Mouse (Mus musculus) liver, embryonic 13.5 days (tissue): ENCODE results near the gene Pou4f1. TPM values are rescaled to one million over a fixed set of nuclear protein-coding genes. Genes with fewer than 3 reads are reported as not detected.

ENCODE experiments used
- ATAC-seq: fragments of 200-750 bp; cut with Nextera tagmentation; 2 replicates; pipeline ENCODE4 v1.8.0; 2017; ENCODE audit warnings: low read depth, mild to moderate bottlenecking, moderate number of reproducible peaks, moderate library complexity
- DNase-seq: peaks from one replicate; pipeline ENCODE4 v3.0.0; 2022
- H3K27ac ChIP-seq: fragments of 300-500 bp; sonication (generic); 2 replicates; pipeline ENCODE4 v1.5.1; 2015; ENCODE audit warnings: moderate library complexity, mild to moderate bottlenecking, inconsistent platforms
- H3K27me3 ChIP-seq: fragments of 300-500 bp; sonication (generic); 2 replicates; pipeline ENCODE4 v1.6.1; 2015; ENCODE audit warnings: mild to moderate bottlenecking, inconsistent platforms
- H3K36me3 ChIP-seq: fragments of 300-500 bp; sonication (generic); 2 replicates; pipeline ENCODE4 v1.6.1; 2015; ENCODE audit warnings: mild to moderate bottlenecking, inconsistent platforms
- H3K4me1 ChIP-seq: fragments of 300-500 bp; sonication (generic); replicated peaks from 2 replicates; pipeline ENCODE4 v1.6.1; 2015; ENCODE audit warnings: inconsistent platforms
- H3K4me2 ChIP-seq: fragments of 300-500 bp; sonication (generic); 2 replicates; pipeline ENCODE4 v1.6.1; 2015; ENCODE audit warnings: inconsistent platforms, mild to moderate bottlenecking, moderate library complexity
- H3K4me3 ChIP-seq: fragments of 300-500 bp; sonication (generic); replicated peaks from 2 replicates; pipeline ENCODE4 v1.5.1; 2015; ENCODE audit warnings: mild to moderate bottlenecking, inconsistent platforms
- H3K9ac ChIP-seq: fragments of 300-500 bp; sonication (generic); 2 replicates; pipeline ENCODE4 v1.6.1; 2015; ENCODE audit warnings: mild to moderate bottlenecking, inconsistent platforms
- H3K9me3 ChIP-seq: fragments of 300-500 bp; sonication (generic); replicated peaks from 2 replicates; pipeline ENCODE4 v1.6.1; 2016; ENCODE audit warnings: inconsistent platforms
- WGBS: fragments of 180-500 bp; shearing (Covaris S2); methylation state at CpG from one replicate; pipeline ENCODE4 v1.1.7; 2015; ENCODE audit not compliant: insufficient replicate concordance; 5-methylcytosine and 5-hydroxymethylcytosine counted together
- polyA plus RNA-seq: library from polyadenylated mRNA; unstranded; fragments of >200 nt; fragmentation: Nextera tagmentation; extraction: Ambion mirVana; gene quantifications from 2 replicates; pipeline ENCODE4 v1.2.1, GENCODE M21; 2015

The Pou4f1 gene
- polyA plus RNA-seq, 1 experiment from 2014 or later = 0.07 TPM

GRCm38 (mm10) chr14:104464841-104465240 lies 3.0 kb downstream of the Pou4f1 start:
- H3K9ac ChIP-seq = no peak overlapping the region
- DNase-seq = no peak
- no peaks in the 10 kb centered on the region for H3K36me3 ChIP-seq
- H3K4me3 ChIP-seq = no peak overlapping the region
- H3K4me1 ChIP-seq = peaks cover 18% of the 10 kb centered on the region
- H3K4me2 ChIP-seq = no peak overlapping the region
- 2% methylated on average over 5 of the region's 5 CpGs for WGBS
- ATAC-seq = no peak
- H3K27me3 ChIP-seq = peaks cover 95% of the 10 kb centered on the region
- H3K27ac ChIP-seq = no peak overlapping the region
- H3K9me3 ChIP-seq = no peaks in the 10 kb centered on the region

- Histone ChIP-seq H3K4me2 (no peak overlapping the region), H3K9ac (no peak overlapping the region), H3K4me1 (peaks cover 18% of the 10 kb centered on the region), H3K27me3 (peaks cover 95% of the 10 kb centered on the region), H3K9me3 (no peaks in the 10 kb centered on the region), H3K27ac (no peak overlapping the region), H3K36me3 (no peaks in the 10 kb centered on the region), H3K4me3 (no peak overlapping the region)
- ATAC-seq (no peak), DNase-seq (no peak)
- WGBS = 6% methylated on average over 5 of the region's 5 CpGs
Measured at GRCm38 (mm10) chr14:104463631-104464250, 4.1 kb downstream of the Pou4f1 start.

GRCm38 (mm10) chr14:104461286-104462240 lies 6.2 kb downstream of the Pou4f1 start:
- no peak overlapping the region for H3K4me2 ChIP-seq
- 2% methylated on average over 10 of the region's 10 CpGs for WGBS
- H3K27ac ChIP-seq = no peak overlapping the region
- DNase-seq (no peak), ATAC-seq (no peak)
- H3K4me3 ChIP-seq = no peak overlapping the region
- H3K36me3 ChIP-seq = no peaks in the 10 kb centered on the region
- peaks cover 94% of the 10 kb centered on the region for H3K27me3 ChIP-seq
- H3K9me3 ChIP-seq = no peaks in the 10 kb centered on the region
- no peak overlapping the region for H3K9ac ChIP-seq
- H3K4me1 ChIP-seq = 0 out of 2 replicates have a peak, but pooled peaks cover 2% of the 10 kb centered on the region

GRCm38 (mm10) chr14:104460325-104461285 lies 7.2 kb downstream of the Pou4f1 start:
- 2% methylated on average over 59 of the region's 59 CpGs for WGBS
- ATAC-seq = no peak
- DNase-seq = no peak

GRCm38 (mm10) chr14:104459513-104460111 lies 8.2 kb downstream of the Pou4f1 start:
- H3K4me1 ChIP-seq = no peaks in the 10 kb centered on the region
- no peak overlapping the region for H3K4me3 ChIP-seq
- no peaks in the 10 kb centered on the region for H3K9me3 ChIP-seq
- peaks cover 83% of the 10 kb centered on the region for H3K27me3 ChIP-seq
- WGBS = 1% methylated on average over 25 of the region's 25 CpGs
- H3K4me2 ChIP-seq = no peak overlapping the region
- ATAC-seq (no peak), DNase-seq (no peak)
- H3K36me3 ChIP-seq = no peaks in the 10 kb centered on the region
- H3K27ac ChIP-seq = no peak overlapping the region
- no peak overlapping the region for H3K9ac ChIP-seq

More at GRCm38 (mm10) chr14:104460325-104461285, 7.2 kb downstream of the Pou4f1 start:
- no peaks in the 10 kb centered on the region for H3K9me3 ChIP-seq
- no peaks in the 10 kb centered on the region for H3K36me3 ChIP-seq
- peaks cover 87% of the 10 kb centered on the region for H3K27me3 ChIP-seq
- H3K4me2 ChIP-seq = no peak overlapping the region
- no peaks in the 10 kb centered on the region for H3K4me1 ChIP-seq
- no peak overlapping the region for H3K9ac ChIP-seq
- no peak overlapping the region for H3K27ac ChIP-seq
- H3K4me3 ChIP-seq = no peak overlapping the region

GRCm38 (mm10) chr14:104458728-104459512 lies 8.9 kb downstream of the Pou4f1 start:
- H3K27ac ChIP-seq = no peak overlapping the region
- H3K4me1 ChIP-seq = no peaks in the 10 kb centered on the region
- H3K9me3 ChIP-seq = no peaks in the 10 kb centered on the region
- DNase-seq (no peak), ATAC-seq (no peak)
- H3K27me3 ChIP-seq = peaks cover 76% of the 10 kb centered on the region
- H3K4me2 ChIP-seq = no peak overlapping the region
- no peak overlapping the region for H3K4me3 ChIP-seq
- no peaks in the 10 kb centered on the region for H3K36me3 ChIP-seq
- no peak overlapping the region for H3K9ac ChIP-seq
- WGBS = 2% methylated on average over 19 of the region's 19 CpGs

- H3K36me3 ChIP-seq = no peaks in the 10 kb centered on the region
- no peak for DNase-seq
- H3K4me3 ChIP-seq = no peak overlapping the region
- no peak overlapping the region for H3K9ac ChIP-seq
- H3K9me3 ChIP-seq = no peaks in the 10 kb centered on the region
- H3K27me3 ChIP-seq = peaks cover 68% of the 10 kb centered on the region
- H3K4me2 ChIP-seq = no peak overlapping the region
- no peaks in the 10 kb centered on the region for H3K4me1 ChIP-seq
- no peak for ATAC-seq
- WGBS = 2% methylated on average over 20 of the region's 20 CpGs
- H3K27ac ChIP-seq = no peak overlapping the region
Measured at GRCm38 (mm10) chr14:104457966-104458710, 9.7 kb downstream of the Pou4f1 start.

- WGBS = 7% methylated on average over 5 of the region's 5 CpGs
- Histone ChIP-seq H3K27me3 (peaks cover 64% of the 10 kb centered on the region), H3K9ac (no peak overlapping the region), H3K9me3 (no peaks in the 10 kb centered on the region), H3K27ac (no peak overlapping the region), H3K4me3 (no peak overlapping the region), H3K36me3 (no peaks in the 10 kb centered on the region), H3K4me2 (no peak overlapping the region), H3K4me1 (no peaks in the 10 kb centered on the region)
- DNase-seq = no peak
- no peak for ATAC-seq
Measured at GRCm38 (mm10) chr14:104456976-104457375, 10.8 kb downstream of the Pou4f1 start.

- H3K27me3 ChIP-seq = peaks cover 33% of the 10 kb centered on the region
- 9% methylated on average over 4 of the region's 4 CpGs for WGBS
- no peaks in the 10 kb centered on the region for H3K9me3 ChIP-seq
- no peaks in the 10 kb centered on the region for H3K4me1 ChIP-seq
- no peak overlapping the region for H3K4me3 ChIP-seq
- H3K9ac ChIP-seq = no peak overlapping the region
- no peaks in the 10 kb centered on the region for H3K36me3 ChIP-seq
- ATAC-seq (no peak), DNase-seq (no peak)
- no peak overlapping the region for H3K27ac ChIP-seq
- H3K4me2 ChIP-seq = no peak overlapping the region
Measured at GRCm38 (mm10) chr14:104453824-104454223, 14.0 kb downstream of the Pou4f1 start.

- ATAC-seq (no peak), DNase-seq (no peak)
- WGBS = 19% methylated on average over 2 of the region's 2 CpGs
Measured at GRCm38 (mm10) chr14:104434293-104434692, 33.5 kb downstream of the Pou4f1 start.

More at GRCm38 (mm10) chr14:104434293-104434692, 33.5 kb downstream of the Pou4f1 start:
- H3K4me3 ChIP-seq = no peak overlapping the region
- no peaks in the 10 kb centered on the region for H3K27me3 ChIP-seq
- H3K27ac ChIP-seq = no peak overlapping the region
- no peaks in the 10 kb centered on the region for H3K9me3 ChIP-seq
- no peaks in the 10 kb centered on the region for H3K4me1 ChIP-seq
- H3K36me3 ChIP-seq = no peaks in the 10 kb centered on the region
- no peak overlapping the region for H3K4me2 ChIP-seq
- H3K9ac ChIP-seq = no peak overlapping the region
